Mouse (Mus musculus) heart, adult 2 months (tissue): ENCODE results near the gene Dmc1.

ENCODE experiments used
- CTCF ChIP-seq: fragments of 200-600 bp; IDR thresholded peaks from 2 replicates; pipeline ENCODE4 v1.8.1; 2022; ENCODE audit warnings: antibody characterized with exemption, mild to moderate bottlenecking, moderate library complexity
- POLR2A ChIP-seq: fragments of 200-500 bp; IDR thresholded peaks from 2 replicates; pipeline ENCODE4 v1.6.1; 2011; ENCODE audit warnings: mild to moderate bottlenecking, low read depth, low read length, control low read depth; ENCODE audit not compliant: insufficient read depth

- no peak for TF ChIP-seq CTCF
- TF ChIP-seq POLR2A, result no peak
Observed at GRCm38 (mm10) chr15:79641135-79641817, 36.4 kb upstream of the Dmc1 start.
